Mouse (Mus musculus) kidney, embryonic 16.5 days (tissue): ENCODE measurements around the gene Defa34. TPM values are rescaled to one million over a fixed set of nuclear protein-coding genes. Genes with fewer than 3 reads are reported as not detected.
"Not testable (repeated sequence)": the region's sequence is repeated elsewhere in the genome, so short reads cannot be mapped to it uniquely, and the experiment has no call there.

Experiments
- ATAC-seq: fragments of 200-750 bp; cut with Nextera tagmentation; 2 replicates; pipeline ENCODE4 v1.8.0; 2017; ENCODE audit warnings: moderate TSS enrichment; ENCODE audit not compliant: low FRiP score, low TSS enrichment
- H3K27ac ChIP-seq: fragments of 300-500 bp; sonication (generic); 2 replicates; pipeline ENCODE4 v1.5.1; 2014; ENCODE audit warnings: low read length
- H3K27me3 ChIP-seq: fragments of 300-500 bp; sonication (generic); 2 replicates; pipeline ENCODE4 v1.6.1; 2014; ENCODE audit warnings: low read length, control low read depth, mixed read lengths; ENCODE audit not compliant: insufficient read depth
- H3K36me3 ChIP-seq: fragments of 300-500 bp; sonication (generic); 2 replicates; pipeline ENCODE4 v1.6.1; 2014; ENCODE audit warnings: low read length, control low read depth, mixed read lengths; ENCODE audit not compliant: insufficient read depth
- H3K4me1 ChIP-seq: fragments of 300-500 bp; sonication (generic); 2 replicates; pipeline ENCODE4 v1.6.1; 2014; ENCODE audit warnings: low read length, control low read depth, mixed read lengths; ENCODE audit not compliant: insufficient read depth
- H3K4me2 ChIP-seq: fragments of 300-500 bp; sonication (generic); replicated peaks from 2 replicates; pipeline ENCODE4 v1.6.1; 2014; ENCODE audit warnings: low read depth, low read length
- H3K4me3 ChIP-seq: fragments of 300-500 bp; sonication (generic); 2 replicates; pipeline ENCODE4 v1.5.1; 2014; ENCODE audit warnings: mild to moderate bottlenecking, low read length
- H3K9ac ChIP-seq: fragments of 300-500 bp; sonication (generic); replicated peaks from 2 replicates; pipeline ENCODE4 v1.6.1; 2014; ENCODE audit warnings: low read length
- H3K9me3 ChIP-seq: fragments of 300-500 bp; sonication (generic); 2 replicates; pipeline ENCODE4 v1.6.1; 2016; ENCODE audit warnings: low read length, control low read depth
- WGBS: fragments of 180-500 bp; shearing (Covaris S2); extraction: QIAGEN DNeasy Blood & Tissue Kit; methylation state at CpG from one replicate; pipeline ENCODE4 v1.1.7; 2014; 5-methylcytosine and 5-hydroxymethylcytosine counted together
- polyA plus RNA-seq: library from polyadenylated mRNA; unstranded; fragments of >200 nt; fragmentation: Nextera tagmentation; extraction: Ambion mirVana; gene quantifications from 2 replicates; pipeline ENCODE4 v1.2.1, GENCODE M21; 2015

The Defa34 gene
- polyA plus RNA-seq: not detected in 2 replicates

DNA sequence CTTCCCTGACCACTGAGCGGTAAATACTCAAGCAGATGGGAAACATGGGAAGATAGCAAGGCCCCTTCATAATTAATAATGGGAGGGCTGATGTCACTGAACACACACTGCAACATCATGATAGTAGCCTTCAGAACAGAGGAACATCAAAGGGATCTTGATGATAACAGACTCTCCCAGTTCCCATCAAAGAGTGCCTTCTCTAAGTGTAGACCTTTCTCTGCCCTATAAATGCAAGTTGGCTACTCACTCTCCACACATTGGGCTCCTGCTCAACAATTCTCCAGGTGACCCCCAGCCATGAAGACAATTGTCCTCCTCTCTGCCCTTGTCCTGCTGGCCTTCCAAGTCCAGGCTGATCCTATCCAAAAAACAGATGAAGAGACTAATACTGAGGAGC lies at the start of gene Defa34:
TSS of gene Defa34 (plus strand) at position 301 of the 400 bp plus-strand sequence.
- ATAC-seq, H3K27ac ChIP-seq, H3K4me3 ChIP-seq, H3K9me3 ChIP-seq, H3K9ac ChIP-seq, H3K36me3 ChIP-seq, H3K27me3 ChIP-seq, H3K4me2 ChIP-seq, H3K4me1 ChIP-seq: not testable (repeated sequence)
- no CpG with 5 or more reads among the region's 1 CpGs for WGBS

DNA sequence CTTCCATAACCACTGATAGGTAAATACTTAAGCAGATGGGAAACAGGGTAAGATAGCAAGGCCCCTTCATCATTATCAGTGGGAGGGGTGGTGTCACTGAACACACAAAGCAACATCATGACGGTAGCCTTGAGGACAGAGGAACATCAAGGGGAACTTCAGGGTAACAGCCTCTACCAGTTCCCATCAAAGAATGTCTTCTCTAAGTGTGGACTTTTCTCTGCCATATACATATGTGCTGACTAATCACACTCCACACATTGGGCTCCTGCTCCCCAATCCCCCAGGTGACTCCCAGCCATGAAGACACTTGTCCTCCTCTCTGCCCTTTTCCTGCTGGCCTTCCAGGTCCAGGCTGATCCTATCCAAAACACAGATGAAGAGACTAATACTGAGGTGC lies 47.7 kb upstream of the Defa34 start, which contains the start of gene Defa26:
TSS of gene Defa26 (plus strand) at position 301 of the 400 bp plus-strand sequence.
- H3K9me3 ChIP-seq, H3K4me1 ChIP-seq, H3K4me3 ChIP-seq, H3K9ac ChIP-seq, H3K27me3 ChIP-seq, H3K36me3 ChIP-seq, H3K27ac ChIP-seq, H3K4me2 ChIP-seq, ATAC-seq: not testable (repeated sequence)
- WGBS: no CpG with 5 or more reads among the region's 1 CpGs

DNA sequence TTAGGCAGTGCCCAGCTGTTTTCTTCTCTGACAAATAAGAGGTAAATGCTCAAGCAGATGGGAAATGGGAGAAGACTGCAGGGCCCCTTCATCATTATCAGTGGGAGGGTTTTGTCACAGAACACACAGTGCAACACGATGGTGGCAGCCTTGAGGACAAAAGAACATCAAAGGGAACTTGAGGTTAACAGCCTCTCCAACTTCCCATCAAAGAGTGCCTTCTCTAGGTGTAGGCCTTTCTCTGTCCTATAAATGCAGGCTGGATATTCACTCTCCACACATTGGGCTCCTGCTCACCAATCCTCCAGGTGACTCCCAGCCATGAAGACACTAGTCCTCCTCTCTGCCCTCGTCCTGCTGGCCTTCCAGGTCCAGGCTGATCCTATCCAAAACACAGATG lies 10.1 kb upstream of the Defa34 start, which contains the start of gene Defa17:
TSS of gene Defa17 (plus strand) at position 301 of the 400 bp plus-strand sequence.
- H3K9me3 ChIP-seq, H3K4me3 ChIP-seq, H3K27me3 ChIP-seq, H3K4me2 ChIP-seq, H3K4me1 ChIP-seq, ATAC-seq, H3K36me3 ChIP-seq, H3K9ac ChIP-seq, H3K27ac ChIP-seq: not testable (repeated sequence)
- WGBS: no CpG with 5 or more reads among the region's 2 CpGs

DNA sequence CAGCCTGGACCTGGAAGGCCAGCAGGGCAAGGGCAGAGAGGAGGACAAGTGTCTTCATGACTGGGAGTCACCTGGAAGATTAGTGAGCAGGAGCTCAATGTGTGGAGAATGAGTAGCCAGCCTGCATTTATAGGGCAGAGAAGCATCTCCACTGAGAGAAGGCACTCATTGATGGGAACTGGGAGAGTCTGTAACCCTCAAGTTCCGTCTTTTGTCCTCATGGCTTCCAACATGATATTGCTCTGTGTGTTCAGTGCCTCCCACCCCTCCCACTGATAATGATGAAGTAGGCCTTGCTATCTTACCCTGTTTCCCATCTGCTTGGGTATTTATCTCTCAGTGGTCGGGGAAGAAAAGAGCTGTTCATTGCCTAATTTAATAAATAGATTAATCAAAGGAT lies 37.9 kb downstream of the Defa34 start, which contains the start of gene AY761184:
TSS of gene AY761184 (minus strand) at position 101 of the 400 bp plus-strand sequence.
- 83% methylated on average over 1 of the region's 2 CpGs for WGBS
- H3K36me3 ChIP-seq, H3K9ac ChIP-seq, H3K4me2 ChIP-seq, H3K9me3 ChIP-seq, ATAC-seq, H3K4me1 ChIP-seq, H3K4me3 ChIP-seq, H3K27ac ChIP-seq, H3K27me3 ChIP-seq: not testable (repeated sequence)

Other genes starting within 250 kb of the Defa34 start
- not detected in 2 replicates for gene Defa36, start 238.4 kb upstream of the Defa34 start, polyA plus RNA-seq
- not detected in 2 replicates for gene Gm7849, start 209.2 kb upstream of the Defa34 start, polyA plus RNA-seq
- gene Defa20, start 156.5 kb upstream of the Defa34 start, polyA plus RNA-seq: not detected in 2 replicates
- not detected in 2 replicates for gene Defa32, start 136.8 kb upstream of the Defa34 start, polyA plus RNA-seq
- gene Defa37, start 100.4 kb upstream of the Defa34 start, polyA plus RNA-seq: not detected in 2 replicates
- gene Defa28, start 82.8 kb upstream of the Defa34 start, polyA plus RNA-seq: not detected in 2 replicates
- not detected in 2 replicates for gene Gm7861, start 71.3 kb upstream of the Defa34 start, polyA plus RNA-seq
- not detected in 2 replicates for gene Defa26, start 47.6 kb upstream of the Defa34 start, polyA plus RNA-seq
- gene Defa17, start 10.0 kb upstream of the Defa34 start, polyA plus RNA-seq: not detected in 2 replicates
- not detected in 2 replicates for gene AY761184, start 37.8 kb downstream of the Defa34 start, polyA plus RNA-seq
- gene Defa24, start 68.7 kb downstream of the Defa34 start, polyA plus RNA-seq: not detected in 2 replicates
- not detected in 2 replicates for gene Defb50, start 157.7 kb downstream of the Defa34 start, polyA plus RNA-seq
- not detected in 2 replicates for gene Defb2, start 174.1 kb downstream of the Defa34 start, polyA plus RNA-seq
- gene Defb10, start 193.1 kb downstream of the Defa34 start, polyA plus RNA-seq: not detected in 2 replicates
- not detected in 2 replicates for gene Defb9, start 219.6 kb downstream of the Defa34 start, polyA plus RNA-seq
- not detected in 2 replicates for gene Defb11, start 240.6 kb downstream of the Defa34 start, polyA plus RNA-seq